Mouse (Mus musculus): ENCODE measurements around the gene Ttll1. TPM values are rescaled to one million over a fixed set of nuclear protein-coding genes. Genes with fewer than 3 reads are reported as not detected.

The Ttll1 gene
- polyA plus RNA-seq, 1 experiment from 2014 or later = 19.2 TPM

- no peaks in the 10 kb centered on the region for H3K4me1 ChIP-seq (ENCODE audit: control insufficient read depth, insufficient read depth, low read length)
- H3K36me3 ChIP-seq (ENCODE audit: control insufficient read depth, insufficient read depth, low read length) = peaks cover 13% of the 10 kb centered on the region
- no peaks in the 10 kb centered on the region for H3K27me3 ChIP-seq (ENCODE audit: control insufficient read depth, insufficient read depth, low read length)
- no peak overlapping the region for H3K9ac ChIP-seq (replicated peaks; ENCODE audit: low read depth, low read length)
- no peak overlapping the region for H3K27ac ChIP-seq (ENCODE audit: low read length)
- H3K4me2 ChIP-seq (replicated peaks; ENCODE audit: low read depth, low read length) = no peak overlapping the region
- no peak overlapping the region for H3K4me3 ChIP-seq (ENCODE audit: low read depth, low read length)
- H3K9me3 ChIP-seq (ENCODE audit: control insufficient read depth, low read depth, low read length) = no peaks in the 10 kb centered on the region
- 60% methylated on average over 22 of the region's 22 CpGs for WGBS
- ATAC-seq (ENCODE audit: insufficient number of reproducible peaks, insufficient read depth, low FRiP score, low read depth) = no peak
Measured at GRCm38 (mm10) chr15:83495787-83496367, 14.8 kb downstream of the Ttll1 start.

DNA sequence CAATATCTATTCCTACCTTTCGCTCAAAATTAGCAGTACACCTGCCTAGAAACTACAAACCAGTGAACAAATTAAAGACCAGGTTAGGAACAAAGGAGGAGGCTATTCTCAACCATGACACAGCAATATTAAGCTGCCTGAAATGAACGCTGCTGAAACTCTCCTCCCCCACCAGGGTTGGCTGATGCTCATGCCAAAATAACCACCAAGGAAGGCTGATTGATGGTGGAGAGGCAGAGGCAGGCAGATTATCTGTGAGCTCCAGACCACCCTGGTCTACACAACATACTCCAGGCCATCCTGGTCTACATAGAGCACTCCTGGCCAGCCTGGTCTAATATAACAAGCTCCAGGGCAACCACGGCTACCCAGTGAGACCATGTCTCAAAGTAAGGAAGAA, 15.5 kb downstream of the Ttll1 start:
- no peak overlapping the region for H3K27ac ChIP-seq (ENCODE audit: low read length)
- H3K4me1 ChIP-seq (ENCODE audit: control insufficient read depth, insufficient read depth, low read length) = no peaks in the 10 kb centered on the region
- no peaks in the 10 kb centered on the region for H3K9me3 ChIP-seq (ENCODE audit: control insufficient read depth, low read depth, low read length)
- ATAC-seq (ENCODE audit: insufficient number of reproducible peaks, insufficient read depth, low FRiP score, low read depth) = no peak
- H3K27me3 ChIP-seq (ENCODE audit: control insufficient read depth, insufficient read depth, low read length) = no peaks in the 10 kb centered on the region
- H3K4me3 ChIP-seq (ENCODE audit: low read depth, low read length) = no peak overlapping the region
- H3K9ac ChIP-seq (replicated peaks; ENCODE audit: low read depth, low read length) = no peak overlapping the region
- H3K36me3 ChIP-seq (ENCODE audit: control insufficient read depth, insufficient read depth, low read length) = peaks cover 13% of the 10 kb centered on the region
- WGBS = 79% methylated on average over 3 of the region's 3 CpGs
- no peak overlapping the region for H3K4me2 ChIP-seq (replicated peaks; ENCODE audit: low read depth, low read length)

- Histone ChIP-seq H3K27ac (ENCODE audit: low read length) (no peak overlapping the region), H3K9ac (replicated peaks; ENCODE audit: low read depth, low read length) (no peak overlapping the region), H3K27me3 (ENCODE audit: control insufficient read depth, insufficient read depth, low read length) (no peaks in the 10 kb centered on the region), H3K36me3 (ENCODE audit: control insufficient read depth, insufficient read depth, low read length) (peaks cover 13% of the 10 kb centered on the region), H3K4me2 (replicated peaks; ENCODE audit: low read depth, low read length) (no peak overlapping the region), H3K4me3 (ENCODE audit: low read depth, low read length) (no peak overlapping the region), H3K9me3 (ENCODE audit: control insufficient read depth, low read depth, low read length) (no peaks in the 10 kb centered on the region), H3K4me1 (ENCODE audit: control insufficient read depth, insufficient read depth, low read length) (no peaks in the 10 kb centered on the region)
- WGBS = 50% methylated on average over 6 of the region's 6 CpGs
- ATAC-seq (ENCODE audit: insufficient number of reproducible peaks, insufficient read depth, low FRiP score, low read depth) = no peak
Measured at GRCm38 (mm10) chr15:83494572-83494920, 16.1 kb downstream of the Ttll1 start.

GRCm38 (mm10) chr15:83493856-83494571, 16.7 kb downstream of the Ttll1 start:
- ATAC-seq (ENCODE audit: insufficient number of reproducible peaks, insufficient read depth, low FRiP score, low read depth) = no peak
- no peak overlapping the region for H3K4me2 ChIP-seq (replicated peaks; ENCODE audit: low read depth, low read length)
- peaks cover 13% of the 10 kb centered on the region for H3K36me3 ChIP-seq (ENCODE audit: control insufficient read depth, insufficient read depth, low read length)
- no peaks in the 10 kb centered on the region for H3K27me3 ChIP-seq (ENCODE audit: control insufficient read depth, insufficient read depth, low read length)
- H3K9ac ChIP-seq (replicated peaks; ENCODE audit: low read depth, low read length) = no peak overlapping the region
- WGBS = 64% methylated on average over 7 of the region's 7 CpGs
- H3K27ac ChIP-seq (ENCODE audit: low read length) = no peak overlapping the region
- H3K9me3 ChIP-seq (ENCODE audit: control insufficient read depth, low read depth, low read length) = no peaks in the 10 kb centered on the region
- H3K4me1 ChIP-seq (ENCODE audit: control insufficient read depth, insufficient read depth, low read length) = no peaks in the 10 kb centered on the region
- H3K4me3 ChIP-seq (ENCODE audit: low read depth, low read length) = no peak overlapping the region

DNA sequence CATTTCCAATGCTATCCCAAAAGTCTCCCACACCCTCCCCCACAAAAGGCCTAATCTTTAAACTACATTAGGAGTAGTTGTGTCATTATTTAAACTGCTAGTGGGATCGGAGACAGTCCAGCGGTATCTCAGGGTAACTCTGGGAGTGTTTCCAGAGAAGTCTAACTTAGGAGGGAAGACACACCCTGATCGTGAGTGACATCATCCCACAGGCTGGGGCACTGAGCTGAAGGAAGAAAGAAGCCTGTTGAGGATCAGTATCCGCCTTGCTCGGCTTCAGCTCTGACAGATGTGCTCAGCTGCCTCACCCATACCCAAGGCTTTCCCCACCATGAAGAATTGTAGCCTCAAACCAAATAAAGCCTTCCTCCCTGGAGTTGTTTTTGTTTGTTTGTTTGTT, 18.8 kb downstream of the Ttll1 start:
- ATAC-seq (ENCODE audit: insufficient number of reproducible peaks, insufficient read depth, low FRiP score, low read depth) = no peak

DNA sequence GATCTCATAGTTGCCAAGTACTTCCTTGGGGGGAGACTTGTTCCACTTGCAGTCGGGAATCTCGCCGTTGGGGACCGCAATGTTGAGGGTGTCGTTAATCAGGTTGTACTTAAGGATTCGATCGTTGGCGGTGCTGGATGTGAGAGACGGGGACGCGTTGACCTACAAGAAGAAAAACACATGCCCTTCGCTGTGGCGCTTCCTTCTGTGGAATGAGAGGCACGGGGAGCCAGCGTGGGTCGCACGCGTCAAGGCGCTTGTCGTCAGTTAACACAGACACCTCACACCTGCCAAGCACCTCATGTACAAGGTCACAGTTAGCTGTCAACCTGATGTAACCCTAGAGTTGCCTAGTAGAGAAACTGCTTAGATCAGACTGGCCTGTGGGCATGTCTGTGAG, 21.2 kb downstream of the Ttll1 start:
- Histone ChIP-seq H3K4me1 (ENCODE audit: control insufficient read depth, insufficient read depth, low read length) (no peaks in the 10 kb centered on the region), H3K9me3 (ENCODE audit: control insufficient read depth, low read depth, low read length) (no peaks in the 10 kb centered on the region), H3K9ac (replicated peaks; ENCODE audit: low read depth, low read length) (no peak overlapping the region), H3K4me2 (replicated peaks; ENCODE audit: low read depth, low read length) (no peak overlapping the region), H3K36me3 (ENCODE audit: control insufficient read depth, insufficient read depth, low read length) (no peaks in the 10 kb centered on the region; the same call in 1 of the 2 replicates), H3K4me3 (ENCODE audit: low read depth, low read length) (no peak overlapping the region), H3K27me3 (ENCODE audit: control insufficient read depth, insufficient read depth, low read length) (no peaks in the 10 kb centered on the region), H3K27ac (ENCODE audit: low read length) (no peak overlapping the region)
- WGBS = 90% methylated on average over 20 of the region's 20 CpGs
- no peak for ATAC-seq (ENCODE audit: insufficient number of reproducible peaks, insufficient read depth, low FRiP score, low read depth)

More for the DNA sequence above, 18.8 kb downstream of the Ttll1 start:
- Histone ChIP-seq H3K27me3 (ENCODE audit: control insufficient read depth, insufficient read depth, low read length) (no peaks in the 10 kb centered on the region), H3K4me1 (ENCODE audit: control insufficient read depth, insufficient read depth, low read length) (no peaks in the 10 kb centered on the region), H3K9ac (replicated peaks; ENCODE audit: low read depth, low read length) (no peak overlapping the region), H3K36me3 (ENCODE audit: control insufficient read depth, insufficient read depth, low read length) (peaks cover 6% of the 10 kb centered on the region), H3K4me2 (replicated peaks; ENCODE audit: low read depth, low read length) (no peak overlapping the region), H3K9me3 (ENCODE audit: control insufficient read depth, low read depth, low read length) (no peaks in the 10 kb centered on the region), H3K27ac (ENCODE audit: low read length) (no peak overlapping the region), H3K4me3 (ENCODE audit: low read depth, low read length) (no peak overlapping the region)
- WGBS = 60% methylated on average over 5 of the region's 5 CpGs

DNA sequence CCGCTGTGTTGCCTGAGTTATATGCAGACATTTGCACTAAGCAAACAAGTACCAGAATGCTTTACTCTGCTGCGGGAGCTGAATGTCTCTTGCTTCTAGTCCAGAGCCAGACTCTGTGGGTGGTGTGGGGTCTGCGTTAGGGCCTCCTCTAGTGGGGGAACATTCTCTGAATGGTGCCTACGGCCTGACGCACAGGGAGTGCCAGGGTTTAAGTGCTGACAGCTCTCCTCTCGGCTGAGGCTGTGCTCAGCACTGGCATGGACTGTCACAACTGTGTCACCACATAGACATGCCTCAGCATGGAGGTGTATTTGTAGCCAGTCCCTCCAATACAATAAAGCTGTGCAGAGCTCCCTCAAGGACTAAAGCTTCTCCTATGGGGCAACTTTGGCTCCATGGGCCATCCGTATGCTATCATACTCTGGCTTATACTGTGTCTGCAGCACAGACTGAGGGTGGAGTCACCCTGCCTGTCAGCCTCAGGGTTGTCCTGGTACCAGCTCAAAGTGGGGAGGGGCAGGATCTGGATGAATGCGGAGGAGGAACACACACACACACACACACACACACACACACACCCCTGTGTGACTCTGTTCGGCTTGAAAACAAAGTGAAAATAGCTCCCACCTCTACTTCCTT, 23.1 kb downstream of the Ttll1 start:
- Histone ChIP-seq H3K4me3 (ENCODE audit: low read depth, low read length) (no peak overlapping the region), H3K4me1 (ENCODE audit: control insufficient read depth, insufficient read depth, low read length) (no peaks in the 10 kb centered on the region), H3K27me3 (ENCODE audit: control insufficient read depth, insufficient read depth, low read length) (no peaks in the 10 kb centered on the region), H3K9me3 (ENCODE audit: control insufficient read depth, low read depth, low read length) (no peaks in the 10 kb centered on the region), H3K9ac (replicated peaks; ENCODE audit: low read depth, low read length) (no peak overlapping the region), H3K4me2 (replicated peaks; ENCODE audit: low read depth, low read length) (no peak overlapping the region), H3K27ac (ENCODE audit: low read length) (no peak overlapping the region), H3K36me3 (ENCODE audit: control insufficient read depth, insufficient read depth, low read length) (no peaks in the 10 kb centered on the region; the same call in 1 of the 2 replicates)
- WGBS = 70% methylated on average over 9 of the region's 9 CpGs
- no peak for ATAC-seq (ENCODE audit: insufficient number of reproducible peaks, insufficient read depth, low FRiP score, low read depth)

GRCm38 (mm10) chr15:83484311-83484710, 26.4 kb downstream of the Ttll1 start:
- H3K9me3 ChIP-seq (ENCODE audit: control insufficient read depth, low read depth, low read length) = no peaks in the 10 kb centered on the region
- no peak for ATAC-seq (ENCODE audit: insufficient number of reproducible peaks, insufficient read depth, low FRiP score, low read depth)
- no peaks in the 10 kb centered on the region for H3K4me1 ChIP-seq (ENCODE audit: control insufficient read depth, insufficient read depth, low read length)
- no peak overlapping the region for H3K4me3 ChIP-seq (ENCODE audit: low read depth, low read length)
- no peak overlapping the region for H3K4me2 ChIP-seq (replicated peaks; ENCODE audit: low read depth, low read length)
- 92% methylated on average over 10 of the region's 10 CpGs for WGBS
- H3K36me3 ChIP-seq (ENCODE audit: control insufficient read depth, insufficient read depth, low read length) = no peaks in the 10 kb centered on the region
- H3K27me3 ChIP-seq (ENCODE audit: control insufficient read depth, insufficient read depth, low read length) = no peaks in the 10 kb centered on the region
- no peak overlapping the region for H3K27ac ChIP-seq (ENCODE audit: low read length)
- H3K9ac ChIP-seq (replicated peaks; ENCODE audit: low read depth, low read length) = no peak overlapping the region
